Comparison of ENCODE assay signal across 8 mouse cellular contexts in the genomic region with DNA sequence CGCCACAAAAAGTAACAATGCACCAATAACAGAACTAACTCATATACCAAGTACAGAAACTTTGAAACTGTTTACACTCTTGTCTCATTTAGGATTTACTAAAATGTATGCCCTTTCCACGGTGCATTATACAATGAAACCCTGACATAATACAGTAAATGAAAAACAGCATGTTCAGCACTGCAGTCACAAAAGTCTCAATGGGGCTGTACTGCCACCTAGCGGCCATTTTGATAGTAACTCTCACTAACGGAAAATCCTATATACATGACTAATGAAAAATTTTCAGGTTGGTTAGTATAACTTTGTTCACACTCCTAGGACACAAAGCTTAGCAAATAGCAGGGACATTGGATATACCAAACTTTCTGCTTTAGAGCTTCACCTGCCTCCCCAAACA. TPM values are rescaled to one million over a fixed set of nuclear protein-coding genes. Genes with fewer than 3 reads are reported as not detected.
A peak's percentile ranks its signal among the peaks of the same experiment; 100 is the strongest.
DNase-seq lines count a peak whose midpoint lies in the region; ATAC-seq and TF ChIP-seq lines count a peak whose summit lies in the region.

No protein-coding gene starts in this region.

- no peaks in the 10 kb centered on the region for H3K9me3 ChIP-seq in MEL (replicated peaks; ENCODE audit: insufficient read depth, low read length)
- H3K9me3 ChIP-seq in lung, embryonic 14.5 days (ENCODE audit: low read depth, low read length), result no peaks in the 10 kb centered on the region

- ATAC-seq in lung, embryonic 14.5 days (ENCODE audit: insufficient read depth), result 0 out of 2 replicates have a peak, but pooled peaks have one; percentile 5

- peak; percentile 66 to 93 (median 79) for TF ChIP-seq CTCF in MEL (IDR thresholded peaks at IDR 0.05 in 2 of 3, conservative IDR thresholded peaks at IDR 0.05 in 1 of 3; ENCODE audit: control insufficient read depth in 1 of 3, insufficient read depth in 1 of 3, low read depth in 2 of 3, low read length in 3 of 3, poor library complexity in 1 of 3, severe bottlenecking in 1 of 3)
- TF ChIP-seq CTCF in lung, embryonic 14.5 days (IDR thresholded peaks at IDR 0.05; ENCODE audit: low read depth), result peak; percentile 89

- H3K4me1 ChIP-seq in MEL (ENCODE audit: control insufficient read depth in 1 of 2, insufficient read depth in 2 of 2, low read length in 2 of 2), result 0 out of 4 replicates have a peak, but pooled peaks cover 0 to 3% of the 10 kb centered on the region in 2 experiments
- H3K4me1 ChIP-seq in lung, embryonic 14.5 days (ENCODE audit: insufficient read depth), result no peaks in the 10 kb centered on the region

- H3K79me2 ChIP-seq in MEL (ENCODE audit: control insufficient read depth, insufficient read depth, low read length, poor library complexity), result peaks cover 4% of the 10 kb centered on the region

- 0 out of 4 replicates have a peak, but pooled peaks of 1 of the 2 experiments have one; percentile 36 for TF ChIP-seq EP300 in MEL (IDR thresholded peaks at IDR 0.05; ENCODE audit: low read depth in 1 of 2, low read length in 2 of 2)

- H3K27me3 ChIP-seq in MEL (ENCODE audit: control insufficient read depth in 1 of 2, insufficient read depth in 2 of 2, low read length in 2 of 2), result no peaks in the 10 kb centered on the region
- no peaks in the 10 kb centered on the region for H3K27me3 ChIP-seq in lung, embryonic 14.5 days (ENCODE audit: insufficient read depth, low read length)

- 26% methylated on average over 4 of the region's 4 CpGs for WGBS in lung, embryonic 14.5 days

- DNase-seq in gastrocnemius, adult 18-20 months (ENCODE audit: low spot score), result peak; percentile 64
- DNase-seq in gastrocnemius, postnatal 25 days, result no peak
- DNase-seq in MEL (ENCODE audit: low read depth, low spot score), result peak; percentile 89
- peak; percentile 78 for DNase-seq in cerebellum, adult 8-10 months
- DNase-seq in forelimb bud, embryonic 11.5 days (ENCODE audit: low read depth, low spot score), result peak; percentile 87
- DNase-seq in kidney, postnatal 4 days, result peak; percentile 85 to 86
- DNase-seq in lung, embryonic 14.5 days, result peak; percentile 96
- DNase-seq in right cerebral cortex, postnatal 10 days (ENCODE audit: low spot score in 2 of 2), result peak; percentile 75 to 88

- H3K36me3 ChIP-seq in MEL (ENCODE audit: control insufficient read depth in 1 of 2, insufficient read depth in 2 of 2, low read length in 2 of 2), result no peaks in the 10 kb centered on the region
- H3K36me3 ChIP-seq in lung, embryonic 14.5 days (ENCODE audit: insufficient read depth), result no peaks in the 10 kb centered on the region

- peak overlapping the region; percentile 25; the same call in 1 of the 2 replicates for H3K9ac ChIP-seq in MEL (ENCODE audit: control insufficient read depth, low read depth, low read length, poor library complexity, severe bottlenecking)
- H3K9ac ChIP-seq in lung, embryonic 14.5 days, result no peak overlapping the region

- no peak overlapping the region for H3K4me3 ChIP-seq in MEL (ENCODE audit: control insufficient read depth in 1 of 2, insufficient read depth in 1 of 2, low read depth in 2 of 2, low read length in 2 of 2)
- no peak overlapping the region for H3K4me3 ChIP-seq in lung, embryonic 14.5 days (ENCODE audit: low read depth, low read length)

- TF ChIP-seq RAD21 in MEL (IDR thresholded peaks at IDR 0.05; ENCODE audit: low read depth, low read length), result peak; percentile 97

- no peak overlapping the region for H3K4me2 ChIP-seq in lung, embryonic 14.5 days

- no peak for TF ChIP-seq POLR2A in MEL (IDR thresholded peaks at IDR 0.05; ENCODE audit: control insufficient read depth in 1 of 2, insufficient read depth in 1 of 2, low read depth in 1 of 2, low read length in 2 of 2, poor library complexity in 1 of 2)

- H3K27ac ChIP-seq in MEL (ENCODE audit: control insufficient read depth, low read depth, low read length), result no peak overlapping the region; the same call in 1 of the 2 replicates
- H3K27ac ChIP-seq in lung, embryonic 14.5 days (ENCODE audit: low read depth), result no peak overlapping the region

TF ChIP-seq in MEL, 35 proteins besides CTCF, POLR2A, EP300 and RAD21:
- TF ChIP-seq TCF12 (IDR thresholded peaks at IDR 0.05; ENCODE audit: low read depth, low read length), result no peak
- no peak for TF ChIP-seq ZKSCAN1 (IDR thresholded peaks at IDR 0.05; ENCODE audit: low read depth, low read length)
- TF ChIP-seq KAT2A (conservative IDR thresholded peaks at IDR 0.05; ENCODE audit: low read depth, low read length), result no peak
- peak; percentile 95 for TF ChIP-seq MAFK (IDR thresholded peaks at IDR 0.05; ENCODE audit: borderline replicate concordance, low read depth, low read length)
- TF ChIP-seq CHD2 (IDR thresholded peaks at IDR 0.05; ENCODE audit: low read length), result no peak
- TF ChIP-seq RCOR1 (IDR thresholded peaks at IDR 0.05; ENCODE audit: low read depth, low read length), result no peak
- TF ChIP-seq USF1 (IDR thresholded peaks at IDR 0.05; ENCODE audit: low read depth, low read length), result no peak
- TF ChIP-seq POLR2AphosphoS5 (IDR thresholded peaks at IDR 0.05; ENCODE audit: borderline replicate concordance, low read depth, low read length), result no peak
- TF ChIP-seq MXI1 (IDR thresholded peaks at IDR 0.05; ENCODE audit: low read depth, low read length), result no peak; the same call in 1 of the 2 replicates
- no peak for TF ChIP-seq TBP (IDR thresholded peaks at IDR 0.05; ENCODE audit: low read depth, low read length)
- TF ChIP-seq ZC3H11A (IDR thresholded peaks at IDR 0.05; ENCODE audit: low read depth, low read length), result peak; percentile 89
- TF ChIP-seq E2F4 (IDR thresholded peaks at IDR 0.05; ENCODE audit: borderline replicate concordance, low read depth, low read length), result no peak
- TF ChIP-seq ZMIZ1 (IDR thresholded peaks at IDR 0.05; ENCODE audit: low read depth, low read length), result no peak
- TF ChIP-seq UBTF (IDR thresholded peaks at IDR 0.05; ENCODE audit: borderline replicate concordance, insufficient read depth, low read depth, low read length), result no peak
- TF ChIP-seq TAL1 (IDR thresholded peaks at IDR 0.05; ENCODE audit: low read length), result no peak
- no peak for TF ChIP-seq HCFC1 (IDR thresholded peaks at IDR 0.05; ENCODE audit: low read depth, low read length)
- TF ChIP-seq NRF1 (IDR thresholded peaks at IDR 0.05; ENCODE audit: insufficient read depth, low read depth, low read length, poor library complexity, severe bottlenecking), result no peak
- TF ChIP-seq GATA1 (IDR thresholded peaks at IDR 0.05; ENCODE audit: low read depth, low read length), result no peak
- no peak for TF ChIP-seq ELF1 (IDR thresholded peaks at IDR 0.05; ENCODE audit: low read depth, low read length)
- TF ChIP-seq JUND (IDR thresholded peaks at IDR 0.05; ENCODE audit: low read depth, low read length), result no peak
- TF ChIP-seq MYB (IDR thresholded peaks at IDR 0.05; ENCODE audit: low read depth, low read length), result peak; percentile 66
- peak; percentile 41; the same call in 1 of the 2 replicates for TF ChIP-seq ZNF384 (IDR thresholded peaks at IDR 0.05; ENCODE audit: low read depth, low read length)
- TF ChIP-seq MEF2A (IDR thresholded peaks at IDR 0.05; ENCODE audit: extremely low read depth, insufficient replicate concordance, low read depth, low read length, poor library complexity, severe bottlenecking), result no peak
- TF ChIP-seq MAX (IDR thresholded peaks at IDR 0.05; ENCODE audit: low read length), result no peak
- 0 out of 2 replicates have a peak, but pooled peaks have one; percentile 40 for TF ChIP-seq BHLHE40 (IDR thresholded peaks at IDR 0.05; ENCODE audit: borderline replicate concordance, low read depth, low read length)
- TF ChIP-seq CHD1 (IDR thresholded peaks at IDR 0.05; ENCODE audit: low read depth, low read length), result no peak
- TF ChIP-seq NELFE (IDR thresholded peaks at IDR 0.05; ENCODE audit: low read depth, low read length), result no peak
- TF ChIP-seq POLR2AphosphoS2 (IDR thresholded peaks at IDR 0.05; ENCODE audit: low read length), result no peak
- TF ChIP-seq GABPA (IDR thresholded peaks at IDR 0.05; ENCODE audit: low read depth, low read length), result no peak
- no peak for TF ChIP-seq ETS1 (IDR thresholded peaks at IDR 0.05; ENCODE audit: low read depth, low read length)
- no peak for TF ChIP-seq USF2 (IDR thresholded peaks at IDR 0.05; ENCODE audit: borderline replicate concordance in 1 of 2, insufficient read depth in 1 of 2, low read depth in 1 of 2, low read length in 2 of 2)
- TF ChIP-seq SIN3A (IDR thresholded peaks at IDR 0.05; ENCODE audit: low read length), result peak; percentile 66; the same call in 1 of the 2 replicates
- peak; percentile 75; the same call in 1 of the 2 replicates for TF ChIP-seq MYC (IDR thresholded peaks at IDR 0.05; ENCODE audit: low read depth, low read length)
- TF ChIP-seq MAZ (IDR thresholded peaks at IDR 0.05; ENCODE audit: low read depth, low read length), result 0 out of 2 replicates have a peak, but pooled peaks have one; percentile 23
- TF ChIP-seq SMC3 (IDR thresholded peaks at IDR 0.05; ENCODE audit: low read depth, low read length), result peak; percentile 80

RNA-seq across cellular contexts. Expression of a gene that starts 4.5 kb away (rescaled TPM):
- 1 to 10 TPM; 3.5 to 3.8 TPM for total RNA-seq in gastrocnemius, adult 18-20 months (2021)
- total RNA-seq in gastrocnemius, postnatal 25 days (2021), result 1 to 10 TPM; 3.7 to 4.0 TPM
- total RNA-seq in MEL (2012; rRNA removed), result 19.6 and 19.8 TPM in 2 replicates
- 10 to 100 TPM in 1 of 2 experiments, not detected in 1; 12.2 TPM for polyA plus RNA-seq in MEL (2012; ENCODE audit: insufficient read depth in 1 of 2, insufficient read length in 2 of 2, low read depth in 1 of 2, low replicate concordance in 2 of 2, missing spikeins in 1 of 2)
- polyA plus RNA-seq in lung, embryonic 14.5 days (2014; fragmentation: Nextera tagmentation; extraction: Ambion mirVana), result 23.8 and 25.3 TPM in 2 replicates

RNA-seq across cellular contexts. Expression of a gene that starts 7.8 kb away (rescaled TPM):
- total RNA-seq in gastrocnemius, adult 18-20 months (2021), result under 1 TPM in 1 of 2 experiments, not detected in 1; 0.16 TPM
- not detected for total RNA-seq in gastrocnemius, postnatal 25 days (2021)
- not detected in 2 replicates for total RNA-seq in MEL (2012; rRNA removed)
- under 1 TPM in 1 of 2 experiments, not detected in 1; 0.04 TPM for polyA plus RNA-seq in MEL (2012; ENCODE audit: insufficient read depth in 1 of 2, insufficient read length in 2 of 2, low read depth in 1 of 2, low replicate concordance in 2 of 2, missing spikeins in 1 of 2)
- 9.4 and 11.6 TPM in 2 replicates for polyA plus RNA-seq in lung, embryonic 14.5 days (2014; fragmentation: Nextera tagmentation; extraction: Ambion mirVana)
